Mouse (Mus musculus): ENCODE measurements around the gene Mon1b. TPM values are rescaled to one million over a fixed set of nuclear protein-coding genes. Genes with fewer than 3 reads are reported as not detected.

Gene Mon1b
- polyA plus RNA-seq, 1 experiment from 2014 or later: 11.5 TPM

DNA sequence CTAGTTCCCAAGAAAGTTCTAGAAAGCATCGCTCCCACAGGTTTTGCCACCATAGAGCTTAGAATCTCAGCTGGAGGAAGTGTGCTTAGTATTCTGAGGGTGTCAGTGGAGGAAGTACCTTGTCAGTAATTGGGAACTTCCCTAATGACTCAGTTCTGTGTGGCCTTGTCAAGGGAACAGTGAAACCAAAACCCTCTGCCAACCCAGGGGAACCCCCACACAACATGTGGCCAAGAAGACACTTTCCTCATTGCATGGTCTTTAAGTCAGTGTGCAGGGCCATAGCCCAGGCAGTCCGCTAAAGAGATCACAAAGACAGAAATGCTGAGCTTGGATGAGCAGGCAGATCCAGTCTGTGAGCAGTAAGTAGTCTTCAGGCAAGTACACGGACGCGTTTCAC is 20.8 kb downstream of the Mon1b start:
- H3K27me3 ChIP-seq (ENCODE audit: insufficient read depth, poor library complexity, severe bottlenecking): no peaks in the 10 kb centered on the region
- H3K4me1 ChIP-seq (replicated peaks): no peaks in the 10 kb centered on the region
- H3K4me3 ChIP-seq: no peak overlapping the region
- WGBS: 94% methylated on average over 5 of the region's 5 CpGs
- no peak overlapping the region for H3K27ac ChIP-seq
- no peaks in the 10 kb centered on the region for H3K9me3 ChIP-seq
- DNase-seq (ENCODE audit: low spot score): no peak
- H3K36me3 ChIP-seq: no peaks in the 10 kb centered on the region

DNA sequence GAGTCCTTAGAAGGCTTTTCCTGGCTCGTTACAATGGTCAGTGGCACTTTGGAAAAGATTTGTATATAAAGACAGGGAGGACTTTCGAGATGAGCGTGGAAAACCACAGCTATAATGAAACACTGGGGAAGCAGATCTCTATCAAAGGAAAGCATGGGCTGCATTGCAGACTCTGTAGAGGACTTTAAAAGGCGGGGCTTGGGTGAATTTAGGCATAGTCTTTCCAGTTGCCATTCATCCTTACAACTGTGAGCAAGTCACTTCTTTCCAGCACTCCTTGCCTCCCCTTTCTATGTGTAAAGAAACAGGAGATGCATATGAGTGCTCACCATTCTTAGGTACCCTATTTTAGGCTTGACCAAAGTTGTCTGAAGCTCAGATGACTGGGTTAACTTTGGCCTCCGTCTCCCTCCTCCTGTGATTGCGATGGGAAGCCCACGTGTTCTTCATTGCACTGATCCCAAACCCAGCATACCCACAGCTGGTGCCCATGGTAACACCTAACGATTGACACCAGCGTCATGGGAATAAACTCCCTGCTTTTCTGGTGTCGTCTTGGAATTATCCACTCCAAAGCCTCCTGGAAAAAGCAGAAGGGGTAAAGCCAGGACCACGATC is 21.4 kb downstream of the Mon1b start:
- Histone ChIP-seq H3K9me3 (no peaks in the 10 kb centered on the region), H3K27me3 (ENCODE audit: insufficient read depth, poor library complexity, severe bottlenecking) (no peaks in the 10 kb centered on the region), H3K4me1 (replicated peaks) (no peaks in the 10 kb centered on the region), H3K27ac (no peak overlapping the region), H3K4me3 (no peak overlapping the region), H3K36me3 (no peaks in the 10 kb centered on the region)
- DNase-seq (ENCODE audit: low spot score): no peak
- WGBS: 81% methylated on average over 11 of the region's 11 CpGs

- Histone ChIP-seq H3K27ac (no peak overlapping the region), H3K4me3 (no peak overlapping the region), H3K36me3 (no peaks in the 10 kb centered on the region), H3K4me1 (replicated peaks) (peaks cover 6% of the 10 kb centered on the region; the same call in 1 of the 2 replicates), H3K9me3 (no peaks in the 10 kb centered on the region), H3K27me3 (ENCODE audit: insufficient read depth, poor library complexity, severe bottlenecking) (no peaks in the 10 kb centered on the region)
- no peak for DNase-seq (ENCODE audit: low spot score)
- 83% methylated on average over 1 of the region's 1 CpGs for WGBS
Observed at GRCm38 (mm10) chr8:113660128-113660527, 24.7 kb downstream of the Mon1b start.

DNA sequence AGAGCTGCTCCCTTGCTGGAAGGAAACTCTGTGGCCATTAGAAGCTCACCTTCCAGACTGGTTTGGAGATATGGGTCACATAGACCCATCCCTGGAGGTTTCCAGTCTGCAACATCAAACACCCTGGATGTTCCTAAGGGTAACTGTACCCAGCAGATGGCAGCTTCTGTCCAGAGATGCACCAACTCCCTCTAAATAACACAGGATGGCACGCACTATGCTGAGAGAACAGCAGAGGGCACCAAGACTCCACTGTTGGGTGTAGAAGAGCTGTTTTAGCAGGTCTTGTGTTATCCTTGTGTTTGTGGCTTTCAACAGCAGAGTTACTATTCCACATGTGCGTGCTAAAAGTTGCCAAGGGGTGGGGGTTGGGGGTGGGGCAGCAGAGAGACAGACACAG is 29.2 kb downstream of the Mon1b start:
- no peaks in the 10 kb centered on the region for H3K27me3 ChIP-seq (ENCODE audit: insufficient read depth, poor library complexity, severe bottlenecking)
- 12% methylated on average over 2 of the region's 2 CpGs for WGBS
- no peaks in the 10 kb centered on the region for H3K36me3 ChIP-seq
- H3K27ac ChIP-seq: no peak overlapping the region
- H3K4me3 ChIP-seq: no peak overlapping the region
- peaks cover 7% of the 10 kb centered on the region for H3K4me1 ChIP-seq (replicated peaks)
- no peaks in the 10 kb centered on the region for H3K9me3 ChIP-seq
- DNase-seq (ENCODE audit: low spot score): peak; percentile 84

DNA sequence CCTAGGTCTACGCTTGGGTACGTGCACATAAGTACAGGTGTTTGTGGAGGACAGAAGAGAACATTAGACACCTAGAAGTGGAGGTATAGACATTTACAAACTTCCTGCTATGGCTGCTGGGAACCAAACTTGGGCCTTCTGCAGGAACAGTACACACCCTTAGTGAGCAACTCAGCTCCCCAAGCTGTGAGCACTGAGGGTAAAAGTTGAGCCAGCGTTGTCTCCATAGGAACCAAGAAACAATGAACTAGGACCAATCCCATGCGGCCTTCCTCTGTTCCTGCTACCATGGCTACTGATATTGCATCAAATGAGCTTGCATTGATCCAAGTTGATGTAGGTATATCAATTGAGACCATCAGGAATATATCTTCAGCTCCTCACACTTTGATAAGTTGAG is 29.6 kb downstream of the Mon1b start:
- Histone ChIP-seq H3K9me3 (no peaks in the 10 kb centered on the region), H3K27ac (no peak overlapping the region), H3K36me3 (no peaks in the 10 kb centered on the region), H3K27me3 (ENCODE audit: insufficient read depth, poor library complexity, severe bottlenecking) (no peaks in the 10 kb centered on the region), H3K4me1 (replicated peaks) (peaks cover 7% of the 10 kb centered on the region), H3K4me3 (no peak overlapping the region)
- 63% methylated on average over 4 of the region's 4 CpGs for WGBS
- DNase-seq (ENCODE audit: low spot score): no peak

DNA sequence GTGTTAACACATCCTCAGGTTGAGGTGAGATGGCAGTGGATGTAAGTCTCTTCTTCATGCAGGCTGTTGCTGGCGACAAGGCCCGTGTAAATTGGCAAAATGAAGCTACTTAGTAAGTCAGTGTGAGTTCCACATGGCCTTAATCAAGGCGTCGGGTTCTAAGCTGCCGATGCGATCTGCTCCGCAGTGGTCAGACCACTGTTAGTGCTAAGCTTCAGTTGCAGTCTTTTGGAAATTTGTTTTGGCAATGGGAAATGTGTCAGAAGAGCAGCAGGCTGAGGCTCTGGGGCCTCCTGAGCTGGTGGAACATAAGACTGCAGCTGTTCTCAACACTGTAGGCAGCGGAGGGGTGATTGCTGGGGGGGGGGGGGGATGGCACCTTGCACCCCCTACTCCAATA is 30.6 kb downstream of the Mon1b start:
- H3K27ac ChIP-seq: no peak overlapping the region
- DNase-seq (ENCODE audit: low spot score): no peak
- H3K4me1 ChIP-seq (replicated peaks): peaks cover 7% of the 10 kb centered on the region
- H3K4me3 ChIP-seq: no peak overlapping the region
- no peaks in the 10 kb centered on the region for H3K27me3 ChIP-seq (ENCODE audit: insufficient read depth, poor library complexity, severe bottlenecking)
- no peaks in the 10 kb centered on the region for H3K36me3 ChIP-seq
- no peaks in the 10 kb centered on the region for H3K9me3 ChIP-seq
- 73% methylated on average over 8 of the region's 8 CpGs for WGBS

- peaks cover 7% of the 10 kb centered on the region for H3K4me1 ChIP-seq (replicated peaks)
- H3K36me3 ChIP-seq: no peaks in the 10 kb centered on the region
- H3K4me3 ChIP-seq: no peak overlapping the region
- no peak for DNase-seq (ENCODE audit: low spot score)
- no peaks in the 10 kb centered on the region for H3K9me3 ChIP-seq
- 80% methylated on average over 16 of the region's 16 CpGs for WGBS
- no peak overlapping the region for H3K27ac ChIP-seq
- H3K27me3 ChIP-seq (ENCODE audit: insufficient read depth, poor library complexity, severe bottlenecking): no peaks in the 10 kb centered on the region
Observed at GRCm38 (mm10) chr8:113666714-113667432, 31.5 kb downstream of the Mon1b start.

DNA sequence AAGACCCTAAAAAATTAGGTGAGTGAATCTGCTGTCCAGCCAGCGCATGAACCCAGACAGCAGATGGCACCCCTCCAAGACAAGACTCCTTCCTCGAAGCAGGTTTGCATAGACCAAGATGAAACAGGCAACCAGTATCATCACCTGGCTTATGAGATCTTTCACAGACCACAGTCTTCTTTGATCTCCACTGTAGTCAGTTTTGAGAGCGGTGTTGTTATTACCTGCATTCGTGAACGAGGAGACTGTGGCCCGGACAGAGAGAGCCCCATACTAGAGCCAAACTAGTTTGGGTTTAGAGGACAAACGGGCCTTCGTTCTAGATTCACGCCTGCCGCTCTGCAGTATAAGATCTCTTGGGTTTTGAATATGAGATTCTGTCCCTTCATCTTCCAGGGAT is 34.5 kb downstream of the Mon1b start:
- no peaks in the 10 kb centered on the region for H3K36me3 ChIP-seq
- 92% methylated on average over 10 of the region's 10 CpGs for WGBS
- H3K27me3 ChIP-seq (ENCODE audit: insufficient read depth, poor library complexity, severe bottlenecking): no peaks in the 10 kb centered on the region
- H3K4me1 ChIP-seq (replicated peaks): peaks cover 3% of the 10 kb centered on the region
- H3K4me3 ChIP-seq: no peak overlapping the region
- no peak for DNase-seq (ENCODE audit: low spot score)
- H3K9me3 ChIP-seq: no peaks in the 10 kb centered on the region
- no peak overlapping the region for H3K27ac ChIP-seq

DNA sequence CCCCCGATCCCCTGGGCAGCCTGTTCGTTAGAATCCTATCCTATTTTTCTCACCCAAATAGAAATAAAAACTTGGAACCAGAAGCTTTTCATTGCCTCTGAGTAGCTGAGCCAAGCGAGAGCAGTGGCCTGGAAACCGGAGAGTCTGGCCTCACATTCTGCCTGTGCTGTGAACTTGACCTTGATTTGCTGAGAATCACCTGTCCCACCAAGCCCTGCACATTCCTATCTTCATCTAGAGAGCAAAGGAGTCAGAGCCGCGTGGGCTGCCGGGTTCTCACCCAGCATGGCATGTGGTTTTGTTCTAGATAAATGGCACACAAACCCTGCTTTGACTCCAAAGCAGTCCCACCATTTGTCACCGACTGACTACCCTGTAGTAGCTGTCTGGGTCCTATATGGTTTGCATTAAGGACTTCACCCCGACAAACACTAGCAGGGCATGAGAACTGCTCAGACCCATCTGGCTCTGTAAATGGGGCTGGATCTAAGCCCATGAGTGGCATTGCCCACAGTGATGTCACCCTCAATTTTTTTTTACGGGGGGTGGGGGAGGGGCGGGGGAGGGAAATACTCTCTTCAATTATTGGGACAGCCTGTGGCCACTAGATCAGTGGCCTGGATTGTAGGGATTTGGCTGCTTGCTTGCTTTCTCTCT is 37.3 kb downstream of the Mon1b start:
- H3K36me3 ChIP-seq: no peaks in the 10 kb centered on the region
- 89% methylated on average over 11 of the region's 11 CpGs for WGBS
- no peak overlapping the region for H3K27ac ChIP-seq
- H3K27me3 ChIP-seq (ENCODE audit: insufficient read depth, poor library complexity, severe bottlenecking): no peaks in the 10 kb centered on the region
- no peak for DNase-seq (ENCODE audit: low spot score)
- no peak overlapping the region for H3K4me3 ChIP-seq
- no peaks in the 10 kb centered on the region for H3K9me3 ChIP-seq
- H3K4me1 ChIP-seq (replicated peaks): no peaks in the 10 kb centered on the region

DNA sequence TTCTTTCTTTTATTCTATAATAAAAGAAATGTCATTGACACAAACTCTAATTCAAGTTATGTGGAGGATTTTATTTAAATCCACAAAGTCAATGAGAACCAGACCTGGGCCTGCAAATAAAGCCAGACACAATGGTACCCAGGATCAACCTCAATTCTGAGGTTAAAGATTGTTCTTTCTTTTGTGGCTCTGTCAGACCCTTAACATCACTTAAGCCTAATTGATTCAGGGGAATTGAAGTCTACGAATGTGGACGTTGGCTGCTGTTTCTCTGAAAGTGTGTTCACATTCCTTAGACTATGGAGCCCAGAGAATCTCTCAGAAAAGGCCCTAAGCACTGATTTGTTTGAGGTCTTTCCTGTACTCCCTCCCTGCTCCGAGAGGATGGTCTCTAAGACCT is 37.9 kb downstream of the Mon1b start:
- Histone ChIP-seq H3K27me3 (ENCODE audit: insufficient read depth, poor library complexity, severe bottlenecking) (no peaks in the 10 kb centered on the region), H3K36me3 (no peaks in the 10 kb centered on the region), H3K4me1 (replicated peaks) (no peaks in the 10 kb centered on the region), H3K4me3 (no peak overlapping the region), H3K9me3 (no peaks in the 10 kb centered on the region), H3K27ac (no peak overlapping the region)
- WGBS: 62% methylated on average over 3 of the region's 3 CpGs
- DNase-seq (ENCODE audit: low spot score): no peak

DNA sequence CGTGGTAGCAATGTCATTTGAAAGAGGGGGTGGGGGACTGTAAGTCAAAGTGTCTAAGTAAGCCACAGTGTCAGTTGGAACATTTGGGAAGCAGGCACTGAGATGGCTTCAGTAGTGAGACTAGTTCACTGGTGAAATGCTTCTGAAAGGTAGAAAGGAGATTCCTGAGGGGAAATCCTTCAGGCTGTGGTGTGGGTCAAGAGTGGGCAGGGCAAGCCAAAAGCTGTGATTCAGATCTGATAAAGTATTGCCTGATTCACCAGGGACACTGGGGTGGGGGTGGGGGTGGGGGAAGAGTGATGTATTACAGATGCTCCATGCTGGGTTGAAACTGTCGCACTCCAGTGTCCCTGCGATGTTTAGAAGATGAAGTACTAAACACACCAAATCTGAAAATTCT is 39.2 kb downstream of the Mon1b start:
- WGBS: 89% methylated on average over 3 of the region's 3 CpGs
- no peak for DNase-seq (ENCODE audit: low spot score)
- Histone ChIP-seq H3K36me3 (no peaks in the 10 kb centered on the region), H3K4me3 (no peak overlapping the region), H3K27me3 (ENCODE audit: insufficient read depth, poor library complexity, severe bottlenecking) (no peaks in the 10 kb centered on the region), H3K9me3 (no peaks in the 10 kb centered on the region), H3K27ac (no peak overlapping the region), H3K4me1 (replicated peaks) (no peaks in the 10 kb centered on the region)

DNA sequence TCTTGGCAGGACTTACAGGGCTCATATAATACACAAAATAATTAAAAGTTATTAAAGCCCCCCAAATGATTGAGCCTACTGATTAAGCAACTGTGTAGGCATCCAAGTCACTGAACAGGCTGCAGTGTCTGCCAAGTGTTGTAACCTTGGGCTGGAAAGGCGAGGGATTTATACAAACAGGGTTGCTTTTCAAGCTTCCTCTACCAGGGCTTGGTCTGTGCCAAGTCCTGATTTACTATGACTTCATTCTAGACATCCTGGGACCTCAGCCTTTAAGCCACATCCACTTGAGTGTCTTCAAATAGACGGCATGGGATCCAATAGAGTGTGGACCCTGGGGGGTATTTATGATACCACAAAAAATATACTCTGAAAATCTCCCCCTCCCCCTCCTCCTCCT is 39.9 kb downstream of the Mon1b start:
- Histone ChIP-seq H3K27ac (no peak overlapping the region), H3K27me3 (ENCODE audit: insufficient read depth, poor library complexity, severe bottlenecking) (no peaks in the 10 kb centered on the region), H3K9me3 (no peaks in the 10 kb centered on the region), H3K4me3 (no peak overlapping the region), H3K4me1 (replicated peaks) (no peaks in the 10 kb centered on the region), H3K36me3 (no peaks in the 10 kb centered on the region)
- 82% methylated on average over 2 of the region's 2 CpGs for WGBS
- DNase-seq (ENCODE audit: low spot score): no peak

DNA sequence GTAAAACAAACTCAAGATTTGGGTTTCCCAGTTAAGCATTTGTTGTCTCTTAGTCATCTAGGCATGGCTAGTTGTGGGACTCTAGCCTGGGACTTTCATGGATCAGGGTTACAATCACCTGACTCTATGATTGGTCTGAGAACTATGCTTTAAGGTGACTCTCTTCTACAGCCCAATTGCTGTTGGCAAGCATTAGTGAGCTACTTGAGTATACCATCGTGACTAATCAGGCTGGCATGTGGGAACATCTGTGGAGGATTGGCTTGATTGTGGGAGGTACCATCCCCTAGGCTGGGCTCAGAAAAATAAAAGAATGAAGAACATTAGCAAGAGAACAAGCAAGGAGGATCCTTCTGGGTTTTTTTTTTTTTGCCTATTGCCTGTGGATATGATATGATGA is 41.4 kb downstream of the Mon1b start:
- 89% methylated on average over 1 of the region's 1 CpGs for WGBS
- no peak for DNase-seq (ENCODE audit: low spot score)
- H3K4me3 ChIP-seq: no peak overlapping the region
- no peaks in the 10 kb centered on the region for H3K9me3 ChIP-seq
- H3K36me3 ChIP-seq: no peaks in the 10 kb centered on the region
- H3K27me3 ChIP-seq (ENCODE audit: insufficient read depth, poor library complexity, severe bottlenecking): no peaks in the 10 kb centered on the region
- no peak overlapping the region for H3K27ac ChIP-seq
- no peaks in the 10 kb centered on the region for H3K4me1 ChIP-seq (replicated peaks)

All from hindbrain, embryonic 10.5 days (tissue).